In genomic region chr3:36786581-36786980, GRCm38 (mm10) we compare ENCODE assay signal across 25 mouse cellular contexts.
"Had no signal": no experiment of that assay in that cellular context is flagged by ENCODE, and none has a peak within 500 bp of the region (broad histone marks: within the 10 kb centered on the region; RNA-seq: fewer than 3 reads in every experiment).

No protein-coding gene starts in this region.

- H3K36me3 ChIP-seq: heart, embryonic 10.5 days; heart, embryonic 12.5 days; hindbrain, embryonic 10.5 days; hindbrain, embryonic 12.5 days; intestine, embryonic 15.5 days; limb, embryonic 13.5 days; liver, embryonic 13.5 days; liver, embryonic 15.5 days had no signal

- H3K9me3 ChIP-seq: heart, embryonic 10.5 days; heart, embryonic 12.5 days; hindbrain, embryonic 10.5 days; hindbrain, embryonic 12.5 days; intestine, embryonic 15.5 days; limb, embryonic 13.5 days; liver, embryonic 13.5 days; liver, embryonic 15.5 days had no signal

- H3K4me1 ChIP-seq: heart, embryonic 10.5 days; heart, embryonic 12.5 days; hindbrain, embryonic 10.5 days; hindbrain, embryonic 12.5 days; intestine, embryonic 15.5 days; limb, embryonic 13.5 days had no signal

- ATAC-seq: hindbrain, embryonic 16.5 days; inflammation-experienced regulatory T-cells, adult 6 months; intestine, embryonic 15.5 days; intestine, postnatal 0 days had no signal

- DNase-seq: gastrocnemius, adult 2 months; gastrocnemius, postnatal 10 days; gastrocnemius, postnatal 25 days; heart, adult 18-20 months; heart, postnatal 10 days; heart, postnatal 4 days; kidney, adult 2 months; kidney, postnatal 10 days; kidney, postnatal 25 days; liver; liver, embryonic 13.5 days had no signal

- H3K9ac ChIP-seq: heart, embryonic 12.5 days; hindbrain, embryonic 12.5 days; hindbrain, embryonic 14.5 days; intestine, embryonic 15.5 days; limb, embryonic 13.5 days; liver, embryonic 13.5 days; liver, embryonic 15.5 days had no signal

- H3K27me3 ChIP-seq: heart, embryonic 12.5 days; hindbrain, embryonic 12.5 days; intestine, embryonic 15.5 days; limb, embryonic 13.5 days; liver, embryonic 13.5 days; liver, embryonic 15.5 days had no signal

- H3K4me3 ChIP-seq: gastrocnemius, adult 2 months; heart, embryonic 10.5 days; heart, embryonic 12.5 days; hindbrain, embryonic 10.5 days; hindbrain, embryonic 12.5 days; intestine, embryonic 15.5 days; layer of hippocampus, adult 2 months; left cerebral cortex, adult 2 months; limb, embryonic 13.5 days; liver, embryonic 13.5 days; liver, embryonic 15.5 days had no signal

- H3K27ac ChIP-seq: gastrocnemius, adult 2 months; heart, embryonic 10.5 days; hindbrain, embryonic 10.5 days; hindbrain, embryonic 12.5 days; hindbrain, embryonic 14.5 days; intestine, embryonic 15.5 days; layer of hippocampus, adult 2 months; left cerebral cortex, adult 2 months; limb, embryonic 13.5 days; liver, embryonic 13.5 days; liver, embryonic 15.5 days had no signal

- H3K4me2 ChIP-seq: heart, embryonic 12.5 days; hindbrain, embryonic 12.5 days; hindbrain, embryonic 14.5 days; intestine, embryonic 15.5 days; limb, embryonic 13.5 days; liver, embryonic 11.5 days; liver, embryonic 13.5 days; liver, embryonic 15.5 days had no signal
